Mouse (Mus musculus) olfactory bulb, adult 2 months (tissue): ENCODE results near the gene Cdk18.

Experiments used
- CTCF ChIP-seq: fragments of 200-500 bp; IDR thresholded peaks from 2 replicates; pipeline ENCODE4 v1.5.1; 2012; ENCODE audit warnings: low read depth, mild to moderate bottlenecking, low read length, moderate library complexity; ENCODE audit not compliant: insufficient read depth
- POLR2A ChIP-seq: fragments of 200-500 bp; IDR thresholded peaks from 2 replicates; pipeline ENCODE4 v1.6.1; 2012; ENCODE audit warnings: mild to moderate bottlenecking, low read depth, low read length, moderate library complexity; ENCODE audit not compliant: insufficient read depth

DNA sequence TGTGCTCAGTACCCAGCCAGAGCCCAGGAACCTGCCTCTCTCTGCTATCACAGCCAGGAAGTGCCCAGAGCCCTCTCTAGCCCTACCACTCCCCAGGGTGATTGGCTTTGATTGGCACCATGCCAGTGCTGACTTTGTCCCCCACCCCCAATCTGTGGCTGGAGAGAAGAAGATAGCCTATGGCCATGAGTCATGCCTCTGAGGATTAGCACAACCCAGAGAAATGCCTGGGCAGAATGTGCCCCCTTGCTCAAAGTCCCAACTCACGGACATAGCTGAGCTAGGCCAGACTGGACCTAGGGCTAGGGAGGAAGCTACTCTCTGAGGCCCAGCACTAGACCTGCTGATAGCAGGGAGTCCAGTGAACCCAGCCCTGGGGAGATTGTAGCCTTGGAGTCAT, 10.7 kb upstream of the Cdk18 start:
- no peak for TF ChIP-seq POLR2A
- TF ChIP-seq CTCF = no peak
